Mouse (Mus musculus) ES-Bruce4 (cell line): ENCODE results near the gene Gtf2a1. TPM values are rescaled to one million over a fixed set of nuclear protein-coding genes. Genes with fewer than 3 reads are reported as not detected.

ENCODE experiments used
- H3K27ac ChIP-seq: 2 replicates; pipeline ENCODE4 v1.5.1; 2012; ENCODE audit warnings: low read length, inconsistent platforms; ENCODE audit not compliant: insufficient read depth
- H3K27me3 ChIP-seq: 2 replicates; pipeline ENCODE4 v1.6.1; 2012; ENCODE audit warnings: mild to moderate bottlenecking, low read length, inconsistent platforms; ENCODE audit not compliant: control insufficient read depth, poor library complexity, insufficient read depth, severe bottlenecking
- H3K36me3 ChIP-seq: 2 replicates; pipeline ENCODE4 v1.6.1; 2012; ENCODE audit warnings: inconsistent platforms, mild to moderate bottlenecking, low read length, moderate library complexity; ENCODE audit not compliant: control insufficient read depth, poor library complexity, insufficient read depth, severe bottlenecking
- H3K4me1 ChIP-seq: one replicate; pipeline ENCODE4 v1.8.1; 2011; ENCODE audit warnings: low read length; ENCODE audit not compliant: control insufficient read depth, insufficient read depth
- H3K4me3 ChIP-seq: 2 replicates; pipeline ENCODE4 v1.5.1; 2011; ENCODE audit warnings: low read depth, mild to moderate bottlenecking, low read length
- H3K9ac ChIP-seq: 2 replicates; pipeline ENCODE4 v1.6.1; 2012; ENCODE audit warnings: low read depth, mild to moderate bottlenecking, inconsistent platforms; ENCODE audit not compliant: poor library complexity, severe bottlenecking
- H3K9me3 ChIP-seq: replicated peaks from 2 replicates; pipeline ENCODE4 v1.6.1; 2012; ENCODE audit warnings: mild to moderate bottlenecking, low read length, inconsistent platforms; ENCODE audit not compliant: control insufficient read depth, poor library complexity, insufficient read depth, severe bottlenecking
- CTCF ChIP-seq: IDR thresholded peaks from one replicate; pipeline ENCODE4 v1.8.1; 2011; ENCODE audit warnings: low read depth, low read length
- EP300 ChIP-seq: IDR thresholded peaks from 2 replicates; pipeline ENCODE4 v1.6.1; 2011; ENCODE audit warnings: low read depth, low read length; ENCODE audit not compliant: insufficient read depth
- POLR2A ChIP-seq: IDR thresholded peaks from one replicate; pipeline ENCODE4 v1.8.1; 2011; ENCODE audit warnings: low read length; ENCODE audit not compliant: insufficient read depth
- polyA plus RNA-seq: library from polyadenylated mRNA; stranded (reverse); fragments of >200 nt; gene quantifications from 2 replicates; pipeline ENCODE4 v1.2.4, GENCODE M21; 2011; ENCODE audit warnings: low read depth; ENCODE audit not compliant: missing spikeins, insufficient read depth, insufficient read length

The Gtf2a1 gene
- polyA plus RNA-seq, 1 experiment, result 77.4 TPM

- Histone ChIP-seq H3K4me3 (no peak overlapping the region), H3K36me3 (no peaks in the 10 kb centered on the region), H3K9ac (no peak overlapping the region), H3K27me3 (no peaks in the 10 kb centered on the region; the same call in 1 of the 2 replicates), H3K4me1 (no peaks in the 10 kb centered on the region), H3K27ac (no peak overlapping the region), H3K9me3 (no peaks in the 10 kb centered on the region)
- no peak for TF ChIP-seq EP300
- TF ChIP-seq POLR2A, result no peak
- no peak for TF ChIP-seq CTCF
These were observed 50.1 kb downstream of the Gtf2a1 start for GRCm38 (mm10) chr12:91540202-91540601.

GRCm38 (mm10) chr12:91534514-91534913, 55.8 kb downstream of the Gtf2a1 start:
- Histone ChIP-seq H3K9ac (no peak overlapping the region), H3K36me3 (no peaks in the 10 kb centered on the region), H3K27me3 (no peaks in the 10 kb centered on the region), H3K9me3 (no peaks in the 10 kb centered on the region), H3K27ac (no peak overlapping the region), H3K4me1 (no peaks in the 10 kb centered on the region), H3K4me3 (no peak overlapping the region)
- no peak for TF ChIP-seq EP300
- no peak for TF ChIP-seq CTCF
- TF ChIP-seq POLR2A, result no peak

- Histone ChIP-seq H3K4me3 (no peak overlapping the region), H3K27ac (no peak overlapping the region), H3K4me1 (no peaks in the 10 kb centered on the region), H3K9me3 (peaks cover 3% of the 10 kb centered on the region; the same call in 1 of the 2 replicates), H3K36me3 (no peaks in the 10 kb centered on the region), H3K9ac (no peak overlapping the region), H3K27me3 (no peaks in the 10 kb centered on the region)
- TF ChIP-seq EP300 (no peak), POLR2A (no peak), CTCF (no peak)
These were observed 66.7 kb downstream of the Gtf2a1 start for GRCm38 (mm10) chr12:91523626-91524025.

- no peak for TF ChIP-seq CTCF
- H3K9ac ChIP-seq, result no peak overlapping the region
- H3K27me3 ChIP-seq, result no peaks in the 10 kb centered on the region; the same call in 1 of the 2 replicates
- H3K36me3 ChIP-seq, result no peaks in the 10 kb centered on the region
- peaks cover 3% of the 10 kb centered on the region; the same call in 1 of the 2 replicates for H3K9me3 ChIP-seq
- no peak overlapping the region for H3K27ac ChIP-seq
- no peaks in the 10 kb centered on the region for H3K4me1 ChIP-seq
- no peak overlapping the region for H3K4me3 ChIP-seq
These were observed 72.5 kb downstream of the Gtf2a1 start for GRCm38 (mm10) chr12:91517808-91518207.

- H3K9me3 ChIP-seq, result no peaks in the 10 kb centered on the region
- no peaks in the 10 kb centered on the region; the same call in 1 of the 2 replicates for H3K27me3 ChIP-seq
- TF ChIP-seq EP300, result no peak
- no peak for TF ChIP-seq POLR2A
- TF ChIP-seq CTCF, result no peak
- H3K9ac ChIP-seq, result no peak overlapping the region
- no peak overlapping the region for H3K4me3 ChIP-seq
- H3K27ac ChIP-seq, result no peak overlapping the region
- H3K4me1 ChIP-seq, result no peaks in the 10 kb centered on the region
- no peaks in the 10 kb centered on the region for H3K36me3 ChIP-seq
These were observed 76.3 kb downstream of the Gtf2a1 start for GRCm38 (mm10) chr12:91513980-91514379.

GRCm38 (mm10) chr12:91511766-91512165, 78.5 kb downstream of the Gtf2a1 start:
- Histone ChIP-seq H3K4me1 (no peaks in the 10 kb centered on the region), H3K4me3 (no peak overlapping the region), H3K27ac (no peak overlapping the region), H3K9me3 (no peaks in the 10 kb centered on the region), H3K36me3 (no peaks in the 10 kb centered on the region), H3K9ac (no peak overlapping the region), H3K27me3 (no peaks in the 10 kb centered on the region; the same call in 1 of the 2 replicates)
- no peak for TF ChIP-seq CTCF
- TF ChIP-seq POLR2A, result no peak
- no peak for TF ChIP-seq EP300

Other genes starting within 250 kb of the Gtf2a1 start
- gene Cep128, start 206.1 kb downstream of the Gtf2a1 start, polyA plus RNA-seq, result 15.6 and 18.3 TPM in 2 replicates
- gene Tshr, start 205.9 kb downstream of the Gtf2a1 start, polyA plus RNA-seq, result 0.33 TPM in 1 of 2 replicates, not detected in the other
- gene Ston2, start 197.9 kb upstream of the Gtf2a1 start, polyA plus RNA-seq, result 21.8 and 24.0 TPM in 2 replicates